Mouse (Mus musculus): Measurements from ENCODE around the gene Rfng. TPM values are rescaled to one million over a fixed set of nuclear protein-coding genes. Genes with fewer than 3 reads are reported as not detected.
"Not testable (repeated sequence)": the region's sequence is repeated elsewhere in the genome, so short reads cannot be mapped to it uniquely, and the experiment has no call there.

Rfng gene
- polyA plus RNA-seq, 1 experiment: 37.8 TPM

- no peak for DNase-seq (ENCODE audit: low read depth)
Measured at GRCm38 (mm10) chr11:120773463-120774190, 10.4 kb downstream of the Rfng start.

GRCm38 (mm10) chr11:120772749-120773148 lies 11.3 kb downstream of the Rfng start:
- DNase-seq (ENCODE audit: low read depth): no peak

- DNase-seq (ENCODE audit: low read depth): no peak
Measured at GRCm38 (mm10) chr11:120768206-120768605, 15.8 kb downstream of the Rfng start.

GRCm38 (mm10) chr11:120767023-120767422 lies 17.0 kb downstream of the Rfng start:
- not testable (repeated sequence) for DNase-seq (ENCODE audit: low read depth)

- not testable (repeated sequence) for DNase-seq (ENCODE audit: low read depth)
Measured at GRCm38 (mm10) chr11:120763121-120763999, 20.6 kb downstream of the Rfng start.

- DNase-seq (ENCODE audit: low read depth): not testable (repeated sequence)
Measured at GRCm38 (mm10) chr11:120762672-120763041, 21.4 kb downstream of the Rfng start, which contains the start of gene Hmga1b. Hmga1b (plus strand) TSS chr11:120762794.

GRCm38 (mm10) chr11:120761811-120762671 lies 22.0 kb downstream of the Rfng start:
- DNase-seq (ENCODE audit: low read depth): no peak

- no peak for DNase-seq (ENCODE audit: low read depth)
Measured at GRCm38 (mm10) chr11:120760236-120760635, 23.8 kb downstream of the Rfng start.

- no peak for DNase-seq (ENCODE audit: low read depth)
Measured at GRCm38 (mm10) chr11:120751606-120752005, 32.4 kb downstream of the Rfng start.

GRCm38 (mm10) chr11:120749430-120749829 lies 34.6 kb downstream of the Rfng start:
- DNase-seq (ENCODE audit: low read depth): no peak

GRCm38 (mm10) chr11:120747974-120748373 lies 36.0 kb downstream of the Rfng start:
- DNase-seq (ENCODE audit: low read depth): no peak

- DNase-seq (ENCODE audit: low read depth): no peak
Measured at GRCm38 (mm10) chr11:120744121-120744701, 39.8 kb downstream of the Rfng start.

- DNase-seq (ENCODE audit: low read depth): no peak
Measured at GRCm38 (mm10) chr11:120740981-120741380, 43.0 kb downstream of the Rfng start.

GRCm38 (mm10) chr11:120736424-120736823 lies 47.6 kb downstream of the Rfng start:
- no peak for DNase-seq (ENCODE audit: low read depth)

GRCm38 (mm10) chr11:120733521-120733920 lies 50.5 kb downstream of the Rfng start:
- no peak for DNase-seq (ENCODE audit: low read depth)

- DNase-seq (ENCODE audit: low read depth): no peak
Measured at GRCm38 (mm10) chr11:120731858-120732680, 51.9 kb downstream of the Rfng start, which contains the start of gene Cbr2. Cbr2 (minus strand) TSS chr11:120732114.

- DNase-seq (ENCODE audit: low read depth): no peak
Measured at GRCm38 (mm10) chr11:120731395-120731794, 52.6 kb downstream of the Rfng start.
